20 mouse cellular contexts compared by ENCODE assay signal in the genomic region with DNA sequence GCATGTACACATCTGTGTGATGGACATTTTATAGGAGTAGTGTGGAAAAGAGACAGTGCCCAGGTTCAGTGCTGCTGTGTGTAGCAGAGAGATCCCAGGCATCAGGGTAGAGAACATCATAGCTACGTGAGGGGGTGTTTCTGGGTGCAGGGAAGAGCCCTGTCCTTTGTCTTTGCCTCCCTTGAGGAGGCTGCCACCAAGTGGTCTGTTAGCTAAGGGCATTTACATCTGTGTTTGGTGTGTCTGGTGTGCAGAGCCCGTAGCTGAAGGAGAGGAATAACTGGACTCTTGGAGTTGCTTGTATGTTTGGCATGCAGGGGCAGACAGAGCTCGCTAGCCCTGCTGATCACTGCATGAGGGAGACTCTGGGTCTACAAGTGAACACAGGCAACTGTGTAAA. TPM values are rescaled to one million over a fixed set of nuclear protein-coding genes. Genes with fewer than 3 reads are reported as not detected.
DNase-seq lines count a peak whose midpoint lies in the region; ATAC-seq and TF ChIP-seq lines count a peak whose summit lies in the region.
"Had no signal": no experiment of that assay in that cellular context is flagged by ENCODE, and none has a peak within 500 bp of the region (broad histone marks: within the 10 kb centered on the region; RNA-seq: fewer than 3 reads in every experiment).

No protein-coding gene starts in this region.

- H3K36me3 ChIP-seq in kidney, adult 2 months (ENCODE audit: control insufficient read depth, insufficient read depth, low read length): no peaks in the 10 kb centered on the region
- peaks cover 11% of the 10 kb centered on the region; the same call in 1 of the 2 replicates for H3K36me3 ChIP-seq in kidney, embryonic 14.5 days (ENCODE audit: control insufficient read depth, insufficient read depth, low read length)
- peaks cover 92% of the 10 kb centered on the region for H3K36me3 ChIP-seq in megakaryocyte, embryonic 14.5 days (replicated peaks; ENCODE audit: low read length)
- H3K36me3 ChIP-seq in CH12.LX (replicated peaks in 1 of 2; ENCODE audit: control insufficient read depth in 1 of 2, insufficient read depth in 1 of 2, low read length in 1 of 2): peaks cover 57 to 72% of the 10 kb centered on the region in 2 experiments

- 76% methylated on average over 3 of the region's 3 CpGs for WGBS in kidney, adult 2 months
- 85% methylated on average over 3 of the region's 3 CpGs for WGBS in kidney, embryonic 14.5 days

- DNase-seq in kidney, adult 2 months: no peak
- peak; percentile 30 for DNase-seq in CH12.LX (ENCODE audit: extremely low read depth)
- no peak for DNase-seq in layer of hippocampus, adult 9-11 months
- DNase-seq in urinary bladder, adult 2 months (ENCODE audit: low spot score): no peak
- DNase-seq: adrenal gland, postnatal 36 days; cerebellum, adult 9-10 months; gastrocnemius, postnatal 14 days; heart, postnatal 10 days; kidney, adult 8-10 months; right cerebral cortex, adult 18-20 months; thymus, postnatal 36 days had no signal

- in situ Hi-C loops in CH12.LX (cut with MboI; ENCODE audit: low pct_ligation_motif_present, low pct_unique_long_range_greater_than_20kb, low sequenced_read_pairs): no loop called here

- no peak overlapping the region for H3K4me3 ChIP-seq in kidney, adult 2 months (ENCODE audit: insufficient read depth, low read depth, low read length)
- no peak overlapping the region for H3K4me3 ChIP-seq in kidney, embryonic 14.5 days (ENCODE audit: low read length)
- peak overlapping the region; percentile 31 for H3K4me3 ChIP-seq in megakaryocyte, embryonic 14.5 days (replicated peaks)
- no peak overlapping the region for H3K4me3 ChIP-seq in CH12.LX (replicated peaks in 1 of 3; ENCODE audit: low read depth in 2 of 3, low read length in 2 of 3, poor library complexity in 1 of 3)
- H3K4me3 ChIP-seq in cortical plate, adult 2 months (ENCODE audit: insufficient read depth, low read length): no peak overlapping the region
- H3K4me3 ChIP-seq: embryonic facial prominence, embryonic 13.5 days; liver, embryonic 15.5 days had no signal

- dilution Hi-C loops in CH12.LX (cut with MboI; ENCODE audit: extremely low pct_ligation_motif_present, extremely low pct_unique_long_range_greater_than_20kb, low sequenced_read_pairs): no loop called here

- no peak overlapping the region for H3K9ac ChIP-seq in kidney, embryonic 14.5 days (ENCODE audit: low read depth, low read length)
- no peak overlapping the region for H3K9ac ChIP-seq in CH12.LX (ENCODE audit: insufficient read depth, low read depth)
- H3K9ac ChIP-seq: embryonic facial prominence, embryonic 13.5 days; hindbrain, embryonic 14.5 days; liver, embryonic 15.5 days had no signal

- TF ChIP-seq RAD21 in CH12.LX (IDR thresholded peaks at IDR 0.05; ENCODE audit: low read depth, low read length): peak; percentile 65

- H3K4me1 ChIP-seq in kidney, adult 2 months (ENCODE audit: control insufficient read depth, insufficient read depth, low read length): peaks cover 21% of the 10 kb centered on the region; the same call in 1 of the 2 replicates
- H3K4me1 ChIP-seq in kidney, embryonic 14.5 days (ENCODE audit: control insufficient read depth, insufficient read depth, low read length): peaks cover 14% of the 10 kb centered on the region
- H3K4me1 ChIP-seq in megakaryocyte, embryonic 14.5 days: peaks cover 66% of the 10 kb centered on the region
- H3K4me1 ChIP-seq in CH12.LX (ENCODE audit: control insufficient read depth in 1 of 2, insufficient read depth in 2 of 2): peaks cover 12 to 42% of the 10 kb centered on the region in 2 experiments
- peaks cover 3% of the 10 kb centered on the region for H3K4me1 ChIP-seq in cortical plate, adult 2 months (ENCODE audit: control insufficient read depth, insufficient read depth, low read length)

- peak; percentile 54 for TF ChIP-seq CTCF in kidney, adult 2 months (conservative IDR thresholded peaks at IDR 0.05; ENCODE audit: insufficient read depth, insufficient read length, low read depth, low read length)
- TF ChIP-seq CTCF in CH12.LX (conservative IDR thresholded peaks at IDR 0.05 in 1 of 2, IDR thresholded peaks at IDR 0.05 in 1 of 2; ENCODE audit: low read depth in 2 of 2, low read length in 2 of 2): peak in 1 of 2 experiments; percentile 57; a peak in 2 of 4 replicates
- peak; percentile 36; the same call in 1 of the 2 replicates for TF ChIP-seq CTCF in cortical plate, adult 2 months (IDR thresholded peaks at IDR 0.05; ENCODE audit: extremely low read depth, insufficient read depth, low read length)

- no peak for TF ChIP-seq POLR2A in kidney, adult 2 months (IDR thresholded peaks at IDR 0.05; ENCODE audit: low read depth, low read length)
- no peak for TF ChIP-seq POLR2A in CH12.LX (IDR thresholded peaks at IDR 0.05; ENCODE audit: low read depth, low read length)
- TF ChIP-seq POLR2A in cortical plate, adult 2 months (IDR thresholded peaks at IDR 0.05; ENCODE audit: extremely low read depth, insufficient read depth, low read length): no peak

- peaks cover 32% of the 10 kb centered on the region for H3K79me2 ChIP-seq in CH12.LX (replicated peaks; ENCODE audit: control insufficient read depth, extremely low read depth, insufficient read depth, poor library complexity, severe bottlenecking)

- H3K4me2 ChIP-seq in kidney, embryonic 14.5 days (replicated peaks; ENCODE audit: low read depth, low read length): no peak overlapping the region
- no peak overlapping the region for H3K4me2 ChIP-seq in CH12.LX (ENCODE audit: insufficient read depth, low read depth, poor library complexity, severe bottlenecking)
- H3K4me2 ChIP-seq: embryonic facial prominence, embryonic 13.5 days; hindbrain, embryonic 14.5 days; liver, embryonic 15.5 days had no signal

- H3K27me3 ChIP-seq in kidney, adult 2 months (replicated peaks; ENCODE audit: control insufficient read depth, insufficient read depth, low read length): no peaks in the 10 kb centered on the region
- H3K27me3 ChIP-seq in kidney, embryonic 14.5 days (ENCODE audit: control insufficient read depth, insufficient read depth, low read length): no peaks in the 10 kb centered on the region
- no peaks in the 10 kb centered on the region for H3K27me3 ChIP-seq in megakaryocyte, embryonic 14.5 days (replicated peaks)
- no peaks in the 10 kb centered on the region for H3K27me3 ChIP-seq in CH12.LX (replicated peaks)
- H3K27me3 ChIP-seq: embryonic facial prominence, embryonic 13.5 days; liver, embryonic 15.5 days; Patski had no signal

- no peak for TF ChIP-seq EP300 in CH12.LX (IDR thresholded peaks at IDR 0.05; ENCODE audit: low read length)

- no peaks in the 10 kb centered on the region for H3K9me3 ChIP-seq in kidney, embryonic 14.5 days (ENCODE audit: control insufficient read depth, low read length)
- H3K9me3 ChIP-seq in megakaryocyte, embryonic 14.5 days: no peaks in the 10 kb centered on the region
- no peaks in the 10 kb centered on the region for H3K9me3 ChIP-seq in CH12.LX (replicated peaks; ENCODE audit: low read length)
- H3K9me3 ChIP-seq: embryonic facial prominence, embryonic 13.5 days; liver, embryonic 15.5 days had no signal

- no peak for ATAC-seq in kidney, embryonic 14.5 days (ENCODE audit: low FRiP score, low TSS enrichment)
- ATAC-seq in megakaryocyte, adult 5-6 weeks (ENCODE audit: poor library complexity, severe bottlenecking): no peak
- ATAC-seq: midbrain, embryonic 16.5 days; Patski had no signal

- no peak overlapping the region for H3K27ac ChIP-seq in kidney, adult 2 months (ENCODE audit: insufficient read depth, low read depth, low read length)
- no peak overlapping the region for H3K27ac ChIP-seq in kidney, embryonic 14.5 days (ENCODE audit: low read depth, low read length)
- H3K27ac ChIP-seq in CH12.LX (ENCODE audit: insufficient read depth, low read depth): no peak overlapping the region
- H3K27ac ChIP-seq in cortical plate, adult 2 months (ENCODE audit: insufficient read depth, low read length): no peak overlapping the region
- H3K27ac ChIP-seq: embryonic facial prominence, embryonic 13.5 days; hindbrain, embryonic 14.5 days; liver, embryonic 15.5 days had no signal

TF ChIP-seq in CH12.LX, 34 proteins besides CTCF, POLR2A, EP300 and RAD21 (continues in another document):
- TF ChIP-seq POLR2AphosphoS2 (IDR thresholded peaks at IDR 0.05; ENCODE audit: low read depth, low read length) (no peak), BHLHE40 (IDR thresholded peaks at IDR 0.05; ENCODE audit: low read depth, low read length) (no peak)

RNA-seq across cellular contexts. Expression of a gene that starts 11.1 kb away (rescaled TPM):
- 13.3 and 15.3 TPM in 2 replicates for polyA plus RNA-seq in kidney, adult 2 months (2012; rRNA removed)
- polyA plus RNA-seq in kidney, embryonic 14.5 days (2014; fragmentation: Nextera tagmentation; extraction: Ambion mirVana): 3.4 and 7.2 TPM in 2 replicates
- 1.7 and 2.7 TPM in 2 replicates for polyA plus RNA-seq in megakaryocyte, embryonic 14.5 days (2012; ENCODE audit: insufficient read depth, low replicate concordance)
- 3.7 and 4.1 TPM in 2 replicates for total RNA-seq in megakaryocyte, adult 5-6 weeks (2015)
- total RNA-seq in megakaryocyte, adult 5-6 weeks (2017): 5.0 TPM in 2 replicates
- total RNA-seq in CH12.LX (2012; rRNA removed) (7.4 and 8.0 TPM in 2 replicates), CH12.LX (2014; rRNA removed) (3.6 and 4.5 TPM in 2 replicates)
- polyA plus RNA-seq in CH12.LX (2012; ENCODE audit: insufficient read length, low read depth): 2.5 and 2.7 TPM in 2 replicates
- 13.6 and 13.7 TPM in 2 replicates for polyA plus RNA-seq in cortical plate, adult 2 months (2012; rRNA removed)
- 18.4 and 21.9 TPM in 2 replicates for polyA plus RNA-seq in urinary bladder, adult 2 months (2012; rRNA removed)

RNA-seq across cellular contexts. Expression of a gene that starts 15.5 kb away (rescaled TPM):
- 15.6 and 17.2 TPM in 2 replicates for polyA plus RNA-seq in kidney, adult 2 months (2012; rRNA removed)
- 4.7 and 6.1 TPM in 2 replicates for polyA plus RNA-seq in kidney, embryonic 14.5 days (2014; fragmentation: Nextera tagmentation; extraction: Ambion mirVana)
- not detected in 2 replicates for polyA plus RNA-seq in megakaryocyte, embryonic 14.5 days (2012; ENCODE audit: insufficient read depth, low replicate concordance)
- not detected in 2 replicates for total RNA-seq in megakaryocyte, adult 5-6 weeks (2015)
- not detected in 2 replicates for total RNA-seq in megakaryocyte, adult 5-6 weeks (2017)
- total RNA-seq in CH12.LX (2012; rRNA removed) (not detected in 2 replicates), CH12.LX (2014; rRNA removed) (not detected in 2 replicates)
- polyA plus RNA-seq in CH12.LX (2012; ENCODE audit: insufficient read length, low read depth): 0.20 TPM in 1 of 2 replicates, not detected in the other
- polyA plus RNA-seq in cortical plate, adult 2 months (2012; rRNA removed): 0.26 and 0.42 TPM in 2 replicates
- polyA plus RNA-seq in urinary bladder, adult 2 months (2012; rRNA removed): 4.3 and 4.7 TPM in 2 replicates
- total RNA-seq: heart, postnatal 10 days had no signal

RNA-seq across cellular contexts. Expression of a gene that starts 59.7 kb away (rescaled TPM):
- polyA plus RNA-seq in kidney, adult 2 months (2012; rRNA removed): 16.9 and 33.1 TPM in 2 replicates
- 135 and 153 TPM in 2 replicates for polyA plus RNA-seq in kidney, embryonic 14.5 days (2014; fragmentation: Nextera tagmentation; extraction: Ambion mirVana)
- 2.7 and 7.0 TPM in 2 replicates for polyA plus RNA-seq in megakaryocyte, embryonic 14.5 days (2012; ENCODE audit: insufficient read depth, low replicate concordance)
- 46.9 and 61.2 TPM in 2 replicates for total RNA-seq in megakaryocyte, adult 5-6 weeks (2015)
- total RNA-seq in megakaryocyte, adult 5-6 weeks (2017): 30.7 and 73.0 TPM in 2 replicates
- total RNA-seq in CH12.LX (2012; rRNA removed) (84.2 and 86.1 TPM in 2 replicates), CH12.LX (2014; rRNA removed) (36.6 and 58.4 TPM in 2 replicates)
- polyA plus RNA-seq in CH12.LX (2012; ENCODE audit: insufficient read length, low read depth): 141 and 194 TPM in 2 replicates
- 38.5 and 41.8 TPM in 2 replicates for polyA plus RNA-seq in cortical plate, adult 2 months (2012; rRNA removed)
- polyA plus RNA-seq in urinary bladder, adult 2 months (2012; rRNA removed): 51.2 and 58.6 TPM in 2 replicates
